Mouse (Mus musculus): ENCODE data around the gene Cbr4. TPM values are rescaled to one million over a fixed set of nuclear protein-coding genes. Genes with fewer than 3 reads are reported as not detected.
A peak's percentile ranks its signal among the peaks of the same experiment; 100 is the strongest.

Gene Cbr4
- 20.3 and 29.4 TPM in 2 replicates for polyA plus RNA-seq (2016; fragmentation: Nextera tagmentation; extraction: Ambion mirVana)

GRCm38 (mm10) chr8:61487597-61488156, at the start of gene Cbr4:
TSS of gene Cbr4 (plus strand) at chr8:61487734.
- peaks cover 6% of the 10 kb centered on the region; the same call in 1 of the 2 replicates for H3K36me3 ChIP-seq
- peak within 1 kb of the TSS; percentile 93 for H3K27ac ChIP-seq
- H3K27me3 ChIP-seq: no peaks in the 10 kb centered on the region
- H3K4me3 ChIP-seq: peak within 1 kb of the TSS; percentile 70
- under 1% methylated on average over 29 of the region's 29 CpGs for WGBS
- ATAC-seq (ENCODE audit: insufficient number of reproducible peaks, insufficient read depth, low FRiP score, low TSS enrichment): peak; percentile 91
- H3K9ac ChIP-seq: peak within 1 kb of the TSS; percentile 78
- H3K4me2 ChIP-seq (replicated peaks): peak within 1 kb of the TSS; percentile 61
- no peaks in the 10 kb centered on the region for H3K9me3 ChIP-seq
- 0 out of 2 replicates have a peak, but pooled peaks cover 4% of the 10 kb centered on the region for H3K4me1 ChIP-seq

GRCm38 (mm10) chr8:61442988-61443387, 44.5 kb upstream of the Cbr4 start:
- Histone ChIP-seq H3K36me3 (no peaks in the 10 kb centered on the region), H3K4me2 (replicated peaks) (no peak overlapping the region), H3K9me3 (no peaks in the 10 kb centered on the region), H3K4me3 (no peak overlapping the region), H3K4me1 (0 out of 2 replicates have a peak, but pooled peaks cover 2% of the 10 kb centered on the region), H3K9ac (no peak overlapping the region), H3K27me3 (no peaks in the 10 kb centered on the region), H3K27ac (no peak overlapping the region)
- 88% methylated on average over 3 of the region's 3 CpGs for WGBS
- no peak for ATAC-seq (ENCODE audit: insufficient number of reproducible peaks, insufficient read depth, low FRiP score, low TSS enrichment)

- WGBS: 52% methylated on average over 3 of the region's 3 CpGs
- no peak overlapping the region for H3K9ac ChIP-seq
- no peaks in the 10 kb centered on the region for H3K27me3 ChIP-seq
- H3K27ac ChIP-seq: no peak overlapping the region
- H3K9me3 ChIP-seq: no peaks in the 10 kb centered on the region
- H3K4me2 ChIP-seq (replicated peaks): no peak overlapping the region
- H3K36me3 ChIP-seq: no peaks in the 10 kb centered on the region
- no peak for ATAC-seq (ENCODE audit: insufficient number of reproducible peaks, insufficient read depth, low FRiP score, low TSS enrichment)
- no peak overlapping the region for H3K4me3 ChIP-seq
- peaks cover 7% of the 10 kb centered on the region; the same call in 1 of the 2 replicates for H3K4me1 ChIP-seq
Measured at GRCm38 (mm10) chr8:61444358-61444757, 43.2 kb upstream of the Cbr4 start.

- no peak overlapping the region for H3K27ac ChIP-seq
- H3K9me3 ChIP-seq: no peaks in the 10 kb centered on the region
- 48% methylated on average over 15 of the region's 15 CpGs for WGBS
- no peaks in the 10 kb centered on the region for H3K27me3 ChIP-seq
- no peaks in the 10 kb centered on the region for H3K36me3 ChIP-seq
- 0 out of 2 replicates have a peak overlapping the region, but pooled peaks have one; percentile 9 for H3K4me2 ChIP-seq (replicated peaks)
- ATAC-seq (ENCODE audit: insufficient number of reproducible peaks, insufficient read depth, low FRiP score, low TSS enrichment): no peak
- H3K4me3 ChIP-seq: no peak overlapping the region
- H3K9ac ChIP-seq: no peak overlapping the region
- H3K4me1 ChIP-seq: peaks cover 7% of the 10 kb centered on the region; the same call in 1 of the 2 replicates
Measured at GRCm38 (mm10) chr8:61446329-61446728, 41.2 kb upstream of the Cbr4 start.

DNA sequence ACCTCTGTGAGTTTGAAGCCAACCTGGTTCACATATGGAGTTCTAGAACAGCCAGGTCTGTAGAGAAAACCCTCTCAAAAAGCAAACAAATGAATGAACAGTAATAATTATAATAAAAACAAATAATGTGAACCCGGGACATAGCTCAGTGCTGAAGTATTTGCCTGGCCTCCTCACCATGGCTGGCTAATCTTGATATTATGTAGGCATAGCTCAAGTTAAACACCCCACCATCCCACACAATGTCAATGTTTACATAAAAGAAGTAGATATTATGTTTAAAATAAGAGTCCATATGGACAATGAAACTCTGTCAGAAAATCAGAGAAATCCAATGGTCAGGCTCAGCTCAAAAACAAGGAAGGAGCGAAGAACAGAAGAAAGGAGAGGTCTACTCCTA, 39.4 kb upstream of the Cbr4 start:
- Histone ChIP-seq H3K9ac (no peak overlapping the region), H3K27ac (no peak overlapping the region), H3K4me1 (peaks cover 7% of the 10 kb centered on the region; the same call in 1 of the 2 replicates), H3K4me2 (replicated peaks) (no peak overlapping the region), H3K4me3 (no peak overlapping the region), H3K36me3 (no peaks in the 10 kb centered on the region), H3K27me3 (no peaks in the 10 kb centered on the region), H3K9me3 (no peaks in the 10 kb centered on the region)
- no peak for ATAC-seq (ENCODE audit: insufficient number of reproducible peaks, insufficient read depth, low FRiP score, low TSS enrichment)
- 59% methylated on average over 2 of the region's 2 CpGs for WGBS

GRCm38 (mm10) chr8:61448881-61449280, 38.7 kb upstream of the Cbr4 start:
- Histone ChIP-seq H3K36me3 (no peaks in the 10 kb centered on the region), H3K4me2 (replicated peaks) (no peak overlapping the region), H3K9me3 (no peaks in the 10 kb centered on the region), H3K4me3 (no peak overlapping the region), H3K27me3 (no peaks in the 10 kb centered on the region), H3K9ac (no peak overlapping the region), H3K27ac (no peak overlapping the region), H3K4me1 (peaks cover 7% of the 10 kb centered on the region; the same call in 1 of the 2 replicates)
- WGBS: 58% methylated on average over 5 of the region's 5 CpGs
- no peak for ATAC-seq (ENCODE audit: insufficient number of reproducible peaks, insufficient read depth, low FRiP score, low TSS enrichment)

- ATAC-seq (ENCODE audit: insufficient number of reproducible peaks, insufficient read depth, low FRiP score, low TSS enrichment): no peak
- 88% methylated on average over 9 of the region's 9 CpGs for WGBS
- Histone ChIP-seq H3K27me3 (no peaks in the 10 kb centered on the region), H3K4me2 (replicated peaks) (no peak overlapping the region), H3K9ac (no peak overlapping the region), H3K9me3 (no peaks in the 10 kb centered on the region), H3K36me3 (no peaks in the 10 kb centered on the region), H3K4me1 (peaks cover 7% of the 10 kb centered on the region; the same call in 1 of the 2 replicates), H3K27ac (no peak overlapping the region), H3K4me3 (no peak overlapping the region)
Measured at GRCm38 (mm10) chr8:61450916-61451575, 36.5 kb upstream of the Cbr4 start.

DNA sequence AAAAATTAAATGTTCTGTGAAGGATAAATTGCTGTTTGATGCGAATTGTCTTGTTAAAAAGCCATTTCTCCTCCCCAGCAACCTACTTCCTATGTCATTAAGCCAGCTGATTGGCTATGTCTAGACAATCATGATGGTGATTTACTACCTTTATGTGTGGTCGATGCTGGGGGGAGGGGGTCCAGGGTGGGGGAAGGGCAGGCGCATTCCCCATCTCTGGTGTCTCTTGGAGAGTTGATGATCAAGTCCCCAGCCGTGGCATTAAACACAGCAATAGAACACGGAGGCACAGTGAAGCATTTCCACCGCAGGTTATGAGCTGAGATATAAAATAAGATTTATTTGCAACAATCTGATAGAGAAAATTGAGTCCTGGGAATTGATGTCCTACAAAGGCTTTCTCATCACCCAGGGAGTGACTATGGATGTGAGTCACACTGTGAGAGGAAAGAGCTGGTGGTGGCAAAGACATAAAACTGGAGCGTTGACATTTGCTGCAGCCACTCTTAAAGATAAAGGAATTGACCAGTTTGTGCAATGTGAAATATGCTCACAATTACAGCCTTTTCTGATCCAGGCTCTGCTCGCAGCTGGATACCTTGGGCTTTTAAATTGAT, 35.7 kb upstream of the Cbr4 start:
- Histone ChIP-seq H3K4me1 (peaks cover 7% of the 10 kb centered on the region; the same call in 1 of the 2 replicates), H3K4me2 (replicated peaks) (no peak overlapping the region), H3K36me3 (no peaks in the 10 kb centered on the region), H3K27ac (no peak overlapping the region), H3K27me3 (no peaks in the 10 kb centered on the region), H3K4me3 (no peak overlapping the region), H3K9me3 (no peaks in the 10 kb centered on the region), H3K9ac (no peak overlapping the region)
- no peak for ATAC-seq (ENCODE audit: insufficient number of reproducible peaks, insufficient read depth, low FRiP score, low TSS enrichment)
- 82% methylated on average over 8 of the region's 8 CpGs for WGBS

DNA sequence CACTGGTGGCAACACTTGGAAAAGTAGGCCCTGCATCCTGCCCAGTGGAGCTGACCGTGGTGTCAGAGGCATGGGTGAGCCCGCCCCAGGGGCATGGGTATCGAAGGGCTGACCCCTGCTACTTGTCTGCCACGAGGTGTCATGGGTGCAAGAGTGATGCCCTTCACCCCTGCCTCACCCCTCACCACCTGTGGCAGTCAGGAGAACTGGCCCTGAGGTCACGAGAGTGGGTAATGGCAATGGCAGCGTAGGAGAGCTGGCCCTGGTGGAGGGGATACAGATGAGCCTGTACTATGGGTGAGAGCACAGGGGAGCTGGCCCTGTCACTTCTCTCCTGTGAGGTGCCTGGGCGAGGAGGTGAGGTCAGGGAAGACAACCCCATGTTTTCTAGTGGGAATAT, 27.8 kb upstream of the Cbr4 start:
- Histone ChIP-seq H3K4me2 (replicated peaks) (no peak overlapping the region), H3K9me3 (no peaks in the 10 kb centered on the region), H3K9ac (no peak overlapping the region), H3K27ac (no peak overlapping the region), H3K36me3 (no peaks in the 10 kb centered on the region), H3K4me1 (no peaks in the 10 kb centered on the region), H3K27me3 (no peaks in the 10 kb centered on the region), H3K4me3 (no peak overlapping the region)
- no peak for ATAC-seq (ENCODE audit: insufficient number of reproducible peaks, insufficient read depth, low FRiP score, low TSS enrichment)
- WGBS: 81% methylated on average over 7 of the region's 7 CpGs

DNA sequence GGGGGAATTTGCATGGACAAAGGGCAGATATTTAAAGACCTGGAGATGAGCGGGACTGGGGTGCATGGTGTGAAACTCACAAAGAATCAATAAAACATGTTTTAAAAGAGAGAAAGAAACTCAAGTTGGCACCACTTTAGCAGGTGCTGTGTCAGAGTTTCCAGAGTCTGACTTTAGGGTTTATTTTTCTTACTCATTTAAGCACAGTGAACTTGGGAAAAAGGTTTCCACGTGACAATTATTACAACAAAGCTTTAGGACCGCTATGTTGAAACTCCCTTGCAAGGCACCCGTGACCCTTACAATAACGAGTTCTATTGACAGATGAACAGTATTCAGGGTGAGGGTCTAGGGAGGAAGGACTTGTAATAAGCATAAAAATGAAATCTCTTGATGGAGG, 25.3 kb upstream of the Cbr4 start:
- Histone ChIP-seq H3K9me3 (no peaks in the 10 kb centered on the region), H3K27me3 (no peaks in the 10 kb centered on the region), H3K4me3 (no peak overlapping the region), H3K4me1 (no peaks in the 10 kb centered on the region), H3K27ac (no peak overlapping the region), H3K9ac (no peak overlapping the region), H3K36me3 (no peaks in the 10 kb centered on the region), H3K4me2 (replicated peaks) (no peak overlapping the region)
- 71% methylated on average over 5 of the region's 5 CpGs for WGBS
- ATAC-seq (ENCODE audit: insufficient number of reproducible peaks, insufficient read depth, low FRiP score, low TSS enrichment): no peak

GRCm38 (mm10) chr8:61464393-61464792, 23.1 kb upstream of the Cbr4 start:
- H3K9me3 ChIP-seq: no peaks in the 10 kb centered on the region
- no peaks in the 10 kb centered on the region for H3K27me3 ChIP-seq
- no peak for ATAC-seq (ENCODE audit: insufficient number of reproducible peaks, insufficient read depth, low FRiP score, low TSS enrichment)
- H3K36me3 ChIP-seq: no peaks in the 10 kb centered on the region
- no peak overlapping the region for H3K27ac ChIP-seq
- 84% methylated on average over 2 of the region's 2 CpGs for WGBS
- no peaks in the 10 kb centered on the region for H3K4me1 ChIP-seq
- no peak overlapping the region for H3K4me3 ChIP-seq
- H3K9ac ChIP-seq: no peak overlapping the region
- no peak overlapping the region for H3K4me2 ChIP-seq (replicated peaks)
